8 mouse cellular contexts compared by ENCODE assay signal in the genomic region with DNA sequence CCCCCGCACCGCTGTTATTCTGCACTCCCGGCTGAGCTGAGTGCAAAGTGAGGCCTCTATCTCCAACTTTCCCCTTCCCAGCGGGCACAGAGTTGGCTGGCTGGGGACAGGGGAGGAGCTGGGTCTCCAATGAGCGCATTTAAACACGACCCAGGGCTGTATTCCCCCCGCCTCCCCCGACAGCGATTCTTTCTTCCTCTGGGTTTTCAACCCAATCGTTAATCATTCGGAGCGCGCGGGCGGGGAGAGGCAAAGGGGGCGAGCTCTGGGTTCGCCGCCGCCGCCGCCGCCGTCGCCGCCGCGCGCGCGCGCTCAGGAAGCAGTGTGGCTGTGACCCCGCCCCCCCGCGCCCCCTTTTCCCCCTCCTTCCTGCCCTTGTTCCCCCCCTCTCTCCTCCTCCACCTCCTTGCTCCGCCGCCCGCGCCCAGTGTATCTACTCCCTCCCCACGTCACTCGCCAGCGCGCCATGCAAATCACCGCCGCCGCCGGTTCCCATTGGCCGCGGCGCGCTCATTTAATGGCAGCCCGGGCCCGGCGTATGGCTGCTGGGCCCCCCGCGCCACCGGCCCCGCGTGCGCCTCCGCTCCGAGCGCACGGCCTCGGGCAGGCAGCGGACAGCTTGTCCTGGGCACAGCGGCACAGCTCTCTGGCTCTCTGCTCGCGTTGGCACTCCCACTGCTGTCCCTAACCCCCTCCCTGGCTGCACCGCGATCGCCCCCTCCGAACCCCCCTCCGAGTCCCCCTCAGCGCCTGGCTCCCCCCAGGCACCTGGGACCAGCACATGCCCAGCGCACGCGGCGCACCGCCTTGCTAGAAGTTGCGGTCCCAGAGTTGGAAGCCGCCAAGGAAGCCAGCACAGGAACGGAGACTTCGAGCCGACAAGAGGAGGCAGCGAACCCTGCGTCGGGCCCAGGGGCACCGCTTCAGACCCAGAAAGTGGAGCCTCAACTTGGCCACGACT. TPM values are rescaled to one million over a fixed set of nuclear protein-coding genes. Genes with fewer than 3 reads are reported as not detected.
DNase-seq lines count a peak whose midpoint lies in the region; ATAC-seq and TF ChIP-seq lines count a peak whose summit lies in the region.

A gene (plus strand): TSS at position 225 of the 961 bp plus-strand sequence.

- H3K9me3 ChIP-seq in kidney, embryonic 16.5 days (ENCODE audit: low read length): no peaks in the 10 kb centered on the region
- no peaks in the 10 kb centered on the region for H3K9me3 ChIP-seq in midbrain, postnatal 0 days (ENCODE audit: low read length)

- H3K4me3 ChIP-seq in kidney, embryonic 16.5 days (ENCODE audit: low read length): peak within 1 kb of the TSS; percentile 44
- H3K4me3 ChIP-seq in kidney, adult 2 months (ENCODE audit: insufficient read depth, low read depth, low read length): no peak within 1 kb of the TSS
- H3K4me3 ChIP-seq in midbrain, postnatal 0 days (ENCODE audit: low read depth, low read length): peak within 1 kb of the TSS; percentile 44

- no peak within 1 kb of the TSS for H3K27ac ChIP-seq in kidney, embryonic 16.5 days (ENCODE audit: low read length)
- H3K27ac ChIP-seq in kidney, adult 2 months (ENCODE audit: insufficient read depth, low read depth, low read length): no peak within 1 kb of the TSS
- H3K27ac ChIP-seq in midbrain, postnatal 0 days (ENCODE audit: low read depth, low read length): peak within 1 kb of the TSS; percentile 72

- H3K36me3 ChIP-seq in kidney, embryonic 16.5 days (ENCODE audit: insufficient read depth, low read length): no peaks in the 10 kb centered on the region
- no peaks in the 10 kb centered on the region for H3K36me3 ChIP-seq in kidney, adult 2 months (ENCODE audit: control insufficient read depth, insufficient read depth, low read length)
- no peaks in the 10 kb centered on the region for H3K36me3 ChIP-seq in midbrain, postnatal 0 days (ENCODE audit: insufficient read depth, low read length)

- H3K9ac ChIP-seq in kidney, embryonic 16.5 days (replicated peaks; ENCODE audit: low read length): peak within 1 kb of the TSS; percentile 31; the same call in 1 of the 2 replicates
- H3K9ac ChIP-seq in midbrain, postnatal 0 days (replicated peaks; ENCODE audit: low read length, poor library complexity, severe bottlenecking): peak within 1 kb of the TSS; percentile 56; the same call in 1 of the 2 replicates

- peak; percentile 66 for ATAC-seq in kidney, embryonic 16.5 days (ENCODE audit: low FRiP score, low TSS enrichment)
- ATAC-seq in midbrain, postnatal 0 days (ENCODE audit: low FRiP score): peak; percentile 87

- peaks cover 96% of the 10 kb centered on the region for H3K27me3 ChIP-seq in kidney, embryonic 16.5 days (ENCODE audit: insufficient read depth, low read length)
- H3K27me3 ChIP-seq in kidney, adult 2 months (replicated peaks; ENCODE audit: control insufficient read depth, insufficient read depth, low read length): peaks cover 25% of the 10 kb centered on the region
- H3K27me3 ChIP-seq in midbrain, postnatal 0 days (ENCODE audit: insufficient read depth, low read length): peaks cover 64% of the 10 kb centered on the region

- peaks cover 24% of the 10 kb centered on the region for H3K4me1 ChIP-seq in kidney, embryonic 16.5 days (ENCODE audit: insufficient read depth, low read length)
- no peaks in the 10 kb centered on the region for H3K4me1 ChIP-seq in kidney, adult 2 months (ENCODE audit: control insufficient read depth, insufficient read depth, low read length)
- H3K4me1 ChIP-seq in midbrain, postnatal 0 days (ENCODE audit: insufficient read depth, low read length): no peaks in the 10 kb centered on the region

- TF ChIP-seq POLR2A in kidney, adult 2 months (IDR thresholded peaks at IDR 0.05; ENCODE audit: low read depth, low read length): no peak

- TF ChIP-seq CTCF in kidney, adult 2 months (conservative IDR thresholded peaks at IDR 0.05; ENCODE audit: insufficient read depth, insufficient read length, low read depth, low read length): no peak
- no peak for TF ChIP-seq CTCF in midbrain, postnatal 0 days (IDR thresholded peaks at IDR 0.05)

- peak within 1 kb of the TSS; percentile 68 for H3K4me2 ChIP-seq in kidney, embryonic 16.5 days (replicated peaks; ENCODE audit: low read depth, low read length)
- H3K4me2 ChIP-seq in midbrain, postnatal 0 days (ENCODE audit: low read depth, low read length, poor library complexity, severe bottlenecking): peak within 1 kb of the TSS; percentile 56

- WGBS in kidney, embryonic 16.5 days: under 1% methylated on average over 55 of the region's 89 CpGs
- 1% methylated on average over 84 of the region's 89 CpGs for WGBS in kidney, adult 2 months
- 0% methylated on average over 53 of the region's 89 CpGs for WGBS in midbrain, postnatal 0 days

- no peak for DNase-seq in kidney, adult 2 months
- peak; percentile 40 for DNase-seq in cerebellum, adult 9-11 months
- DNase-seq in frontal cortex, postnatal 10 days (ENCODE audit: low spot score in 2 of 2): peak; percentile 80 to 84
- DNase-seq in left cerebral cortex, adult 18-20 months (ENCODE audit: low spot score in 2 of 2): peak; percentile 51 to 71
- DNase-seq in midbrain, postnatal 0 days (ENCODE audit: low spot score): peak; percentile 86
- no peak for DNase-seq in spleen, postnatal 36 days (ENCODE audit: low spot score in 2 of 2)
- DNase-seq in ovary, postnatal 36 days (ENCODE audit: low spot score): no peak

RNA-seq across cellular contexts. Expression of the gene that starts here (rescaled TPM):
- polyA plus RNA-seq in kidney, embryonic 16.5 days (2015; fragmentation: Nextera tagmentation; extraction: Ambion mirVana): not detected in 2 replicates
- polyA plus RNA-seq in kidney, adult 2 months (2012; rRNA removed): not detected in 2 replicates
- total RNA-seq in left cerebral cortex, adult 18-20 months (2021): 10 to 100 TPM in 1 of 2 experiments, 1 to 10 TPM in 1; 9.4 to 10.6 TPM
- total RNA-seq in midbrain, postnatal 0 days (2014; rRNA removed): 16.8 and 17.7 TPM in 2 replicates
- polyA plus RNA-seq in midbrain, postnatal 0 days (2015; fragmentation: Nextera tagmentation; extraction: Ambion mirVana): 1.6 and 2.6 TPM in 2 replicates

Comparison
In these comparisons a context has a peak if more than half of its experiments do, and no peak if none do; other contexts are left out.
1. Peak in ATAC-seq, H3K4me3 ChIP-seq, H3K9ac ChIP-seq and H3K4me2 ChIP-seq in kidney, embryonic 16.5 days; RNA of the gene not detected or under 1 TPM.
2. DNase-seq: peak in cerebellum, adult 9-11 months (single experiment), frontal cortex, postnatal 10 days (2 of 2), left cerebral cortex, adult 18-20 months (2 of 2) and midbrain, postnatal 0 days (single experiment); none in kidney, adult 2 months (single experiment), spleen, postnatal 36 days (0 of 2) and ovary, postnatal 36 days (single experiment).